Mouse (Mus musculus): ENCODE data around the gene Tex46. TPM values are rescaled to one million over a fixed set of nuclear protein-coding genes. Genes with fewer than 3 reads are reported as not detected.

Tex46 gene
- polyA plus RNA-seq, 1 experiment from 2014 or later = not detected

DNA sequence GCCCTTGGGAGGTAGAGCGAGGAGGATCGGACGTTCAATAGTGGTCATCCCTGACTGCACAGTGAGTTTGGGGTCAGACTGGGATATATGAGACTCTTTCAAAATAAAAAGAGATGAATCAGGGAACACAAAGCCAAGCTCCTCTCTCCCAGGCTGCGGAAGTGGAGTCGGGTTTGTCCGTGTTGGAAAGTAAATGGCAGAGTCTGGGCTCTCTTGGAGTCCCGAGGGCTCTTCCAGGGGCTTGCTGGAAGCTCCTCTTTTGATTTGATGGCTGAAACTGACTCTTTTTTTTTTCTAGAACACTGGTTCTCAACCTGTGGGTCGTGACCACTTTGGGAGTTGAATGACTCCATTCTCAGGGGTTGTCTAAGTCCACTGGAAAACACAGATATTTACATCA, 40.0 kb downstream of the Tex46 start:
- TF ChIP-seq EP300 (IDR thresholded peaks at IDR 0.05) = no peak
- no peak for TF ChIP-seq CTCF (IDR thresholded peaks at IDR 0.05)
- Histone ChIP-seq H3K27me3 (replicated peaks; ENCODE audit: insufficient read depth, low read length) (no peaks in the 10 kb centered on the region), H3K4me2 (replicated peaks; ENCODE audit: low read depth, low read length) (no peak overlapping the region), H3K4me3 (ENCODE audit: low read depth, low read length) (no peak overlapping the region), H3K4me1 (ENCODE audit: insufficient read depth, low read depth, low read length) (no peaks in the 10 kb centered on the region), H3K9me3 (ENCODE audit: low read length) (no peaks in the 10 kb centered on the region), H3K36me3 (ENCODE audit: insufficient read depth, low read length) (no peaks in the 10 kb centered on the region), H3K27ac (ENCODE audit: low read length) (no peak overlapping the region), H3K9ac (replicated peaks; ENCODE audit: low read depth) (no peak overlapping the region)
- no peak for ATAC-seq
- WGBS = 82% methylated on average over 8 of the region's 8 CpGs
- no peak for DNase-seq (ENCODE audit: low spot score)

DNA sequence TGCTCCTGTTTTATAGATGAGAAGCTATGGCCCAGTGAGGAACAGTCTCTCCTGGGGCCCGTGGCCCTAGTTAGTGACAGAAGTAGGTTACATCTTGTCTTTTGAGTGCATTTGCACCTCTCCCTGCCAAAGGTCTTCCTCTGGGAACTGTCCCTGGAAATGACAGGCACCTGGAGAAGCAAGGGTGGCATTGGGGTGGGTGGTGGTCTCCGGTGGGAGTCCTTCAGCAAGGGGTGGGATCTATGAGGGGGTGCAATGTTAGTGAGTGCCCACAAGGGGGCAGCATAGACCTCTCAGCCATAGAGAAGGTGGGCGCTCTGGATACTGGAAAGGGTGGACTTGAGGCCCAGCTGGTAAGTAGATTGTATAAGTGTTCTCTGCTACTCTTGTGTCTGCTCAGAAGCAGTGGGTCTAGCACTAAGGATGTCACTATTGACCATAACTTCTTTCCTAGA, 41.1 kb downstream of the Tex46 start:
- TF ChIP-seq EP300 (IDR thresholded peaks at IDR 0.05) = no peak
- TF ChIP-seq CTCF (IDR thresholded peaks at IDR 0.05) = peak; percentile 83
- WGBS = 60% methylated on average over 3 of the region's 3 CpGs
- Histone ChIP-seq H3K9me3 (ENCODE audit: low read length) (no peaks in the 10 kb centered on the region), H3K9ac (replicated peaks; ENCODE audit: low read depth) (no peak overlapping the region), H3K27me3 (replicated peaks; ENCODE audit: insufficient read depth, low read length) (no peaks in the 10 kb centered on the region), H3K4me1 (ENCODE audit: insufficient read depth, low read depth, low read length) (no peaks in the 10 kb centered on the region), H3K36me3 (ENCODE audit: insufficient read depth, low read length) (no peaks in the 10 kb centered on the region), H3K4me2 (replicated peaks; ENCODE audit: low read depth, low read length) (no peak overlapping the region), H3K27ac (ENCODE audit: low read length) (no peak overlapping the region), H3K4me3 (ENCODE audit: low read depth, low read length) (no peak overlapping the region)
- DNase-seq (ENCODE audit: low spot score) (peak; percentile 54), ATAC-seq (0 out of 2 replicates have a peak, but pooled peaks have one; percentile 16)

DNA sequence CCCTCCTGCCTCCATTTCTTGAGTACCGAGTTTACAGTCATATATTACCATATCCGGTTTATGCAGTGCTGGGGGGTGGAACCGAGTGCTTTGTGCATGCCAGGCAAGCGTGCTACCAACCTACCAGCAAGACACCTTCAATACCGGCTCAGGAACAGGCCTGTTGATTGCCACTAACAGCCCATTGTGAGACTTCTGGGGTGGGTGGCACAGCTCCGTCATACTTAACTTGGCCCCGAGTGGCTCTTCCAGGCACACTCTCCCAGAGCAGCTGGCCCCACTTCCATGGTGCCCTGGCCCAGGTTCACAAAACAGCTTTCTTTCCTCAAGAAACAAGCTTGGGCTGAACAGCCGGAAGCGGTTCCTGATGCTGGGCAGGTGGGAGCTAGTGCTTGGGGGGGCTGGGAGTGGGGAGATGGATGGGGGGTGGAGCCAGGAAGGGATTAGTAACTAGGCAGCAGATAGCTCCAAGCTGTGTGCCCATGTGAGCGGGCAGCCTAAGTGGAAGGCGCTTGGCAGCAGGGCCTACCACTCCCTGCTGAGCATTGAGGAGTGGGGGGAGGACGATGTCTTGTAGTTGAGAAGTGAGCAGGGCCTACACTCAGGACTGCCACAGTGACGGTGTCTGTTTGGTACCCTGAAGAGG, 41.8 kb downstream of the Tex46 start:
- Histone ChIP-seq H3K27me3 (replicated peaks; ENCODE audit: insufficient read depth, low read length) (no peaks in the 10 kb centered on the region), H3K9ac (replicated peaks; ENCODE audit: low read depth) (no peak overlapping the region), H3K36me3 (ENCODE audit: insufficient read depth, low read length) (no peaks in the 10 kb centered on the region), H3K4me2 (replicated peaks; ENCODE audit: low read depth, low read length) (no peak overlapping the region), H3K27ac (ENCODE audit: low read length) (no peak overlapping the region), H3K4me3 (ENCODE audit: low read depth, low read length) (no peak overlapping the region), H3K4me1 (ENCODE audit: insufficient read depth, low read depth, low read length) (no peaks in the 10 kb centered on the region), H3K9me3 (ENCODE audit: low read length) (no peaks in the 10 kb centered on the region)
- 71% methylated on average over 13 of the region's 13 CpGs for WGBS
- ATAC-seq (peak; percentile 6; the same call in 1 of the 2 replicates), DNase-seq (ENCODE audit: low spot score) (no peak)
- TF ChIP-seq CTCF (IDR thresholded peaks at IDR 0.05) (no peak), EP300 (IDR thresholded peaks at IDR 0.05) (no peak)

DNA sequence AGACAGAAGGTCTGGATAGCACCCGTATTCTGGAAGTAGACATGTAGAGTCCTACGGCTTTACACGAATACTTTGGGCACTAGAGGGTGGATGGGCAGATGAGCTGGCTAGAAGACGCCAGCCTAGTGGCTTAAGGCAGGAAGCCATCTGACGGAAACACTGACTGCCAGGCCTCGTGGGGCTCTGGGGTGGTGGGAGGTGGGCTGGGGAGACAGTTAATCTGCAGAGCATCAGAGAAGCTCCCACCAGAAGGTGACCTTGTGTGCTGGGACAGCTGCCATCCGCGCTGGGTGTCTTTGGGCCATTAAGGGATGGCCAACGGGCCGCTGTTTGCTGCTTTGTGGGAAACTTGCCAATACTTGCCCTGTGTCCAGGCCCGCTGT, 42.3 kb downstream of the Tex46 start:
- 63% methylated on average over 11 of the region's 11 CpGs for WGBS
- ATAC-seq = no peak

DNA sequence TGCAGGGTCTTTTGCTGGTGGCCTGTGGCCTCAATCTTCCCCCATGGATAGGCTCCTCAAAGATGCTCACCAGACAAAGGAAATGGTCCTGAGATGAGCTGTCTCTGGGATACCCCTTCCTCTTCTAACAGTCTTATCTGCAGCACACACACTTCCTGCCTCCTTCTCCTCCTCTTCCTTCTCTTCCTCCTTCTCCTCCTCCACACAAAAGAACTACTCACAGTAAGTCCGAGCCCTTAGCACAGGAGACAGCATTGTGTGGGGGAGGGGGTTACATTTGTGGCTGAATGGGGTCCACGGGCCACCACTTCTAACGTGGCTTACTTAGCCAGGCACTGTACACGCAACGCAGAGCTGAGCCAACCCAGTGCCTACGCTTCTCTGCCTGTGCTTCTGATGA, 42.8 kb downstream of the Tex46 start:
- WGBS = 50% methylated on average over 6 of the region's 6 CpGs
- no peak overlapping the region for H3K9ac ChIP-seq (replicated peaks; ENCODE audit: low read depth)
- H3K36me3 ChIP-seq (ENCODE audit: insufficient read depth, low read length) = no peaks in the 10 kb centered on the region
- H3K4me1 ChIP-seq (ENCODE audit: insufficient read depth, low read depth, low read length) = no peaks in the 10 kb centered on the region
- H3K27ac ChIP-seq (ENCODE audit: low read length) = no peak overlapping the region
- no peak for TF ChIP-seq CTCF (IDR thresholded peaks at IDR 0.05)
- no peak for TF ChIP-seq EP300 (IDR thresholded peaks at IDR 0.05)
- DNase-seq (ENCODE audit: low spot score) = no peak
- H3K9me3 ChIP-seq (ENCODE audit: low read length) = no peaks in the 10 kb centered on the region
- no peak overlapping the region for H3K4me3 ChIP-seq (ENCODE audit: low read depth, low read length)
- no peak overlapping the region for H3K4me2 ChIP-seq (replicated peaks; ENCODE audit: low read depth, low read length)
- no peak for ATAC-seq
- no peaks in the 10 kb centered on the region for H3K27me3 ChIP-seq (replicated peaks; ENCODE audit: insufficient read depth, low read length)

More for the DNA sequence above, 42.3 kb downstream of the Tex46 start:
- Histone ChIP-seq H3K9me3 (ENCODE audit: low read length) (no peaks in the 10 kb centered on the region), H3K4me1 (ENCODE audit: insufficient read depth, low read depth, low read length) (no peaks in the 10 kb centered on the region), H3K9ac (replicated peaks; ENCODE audit: low read depth) (no peak overlapping the region), H3K36me3 (ENCODE audit: insufficient read depth, low read length) (no peaks in the 10 kb centered on the region), H3K27me3 (replicated peaks; ENCODE audit: insufficient read depth, low read length) (no peaks in the 10 kb centered on the region), H3K4me3 (ENCODE audit: low read depth, low read length) (no peak overlapping the region), H3K27ac (ENCODE audit: low read length) (no peak overlapping the region), H3K4me2 (replicated peaks; ENCODE audit: low read depth, low read length) (no peak overlapping the region)
- DNase-seq (ENCODE audit: low spot score) = no peak
- TF ChIP-seq CTCF (IDR thresholded peaks at IDR 0.05) (no peak), EP300 (IDR thresholded peaks at IDR 0.05) (no peak)

DNA sequence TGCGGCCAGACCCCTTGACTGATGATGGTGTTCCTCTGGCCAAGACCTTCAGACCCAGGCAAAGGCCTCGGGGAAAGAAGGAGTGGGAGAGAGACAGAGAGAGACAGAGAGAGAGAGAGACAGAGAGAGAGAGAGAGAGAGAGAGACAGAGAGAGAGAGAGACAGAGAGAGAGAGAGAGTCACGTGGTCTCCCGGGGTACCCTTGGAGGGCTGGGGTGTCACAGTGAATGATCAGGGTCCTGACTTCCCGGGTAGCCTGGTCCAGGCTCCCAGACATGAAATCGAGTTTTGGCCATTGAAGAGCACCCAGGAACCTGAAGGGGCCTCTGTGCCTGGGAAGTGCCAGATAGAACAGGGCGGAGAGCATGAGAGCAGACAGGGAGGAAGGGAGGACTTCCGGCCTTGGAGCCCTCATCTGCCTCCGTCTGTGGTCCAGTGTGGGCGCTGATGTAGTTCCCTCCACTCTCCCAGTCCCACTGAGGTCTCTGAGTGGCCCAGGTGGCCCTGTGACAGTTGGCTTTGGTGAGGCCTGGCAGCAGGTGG, 43.5 kb downstream of the Tex46 start:
- whole genome bisulfite sequencing = 71% methylated on average over 10 of the region's 10 CpGs

More for the DNA sequence above, 43.5 kb downstream of the Tex46 start:
- ATAC-seq = no peak
- no peaks in the 10 kb centered on the region for H3K4me1 ChIP-seq (ENCODE audit: insufficient read depth, low read depth, low read length)
- no peaks in the 10 kb centered on the region for H3K9me3 ChIP-seq (ENCODE audit: low read length)
- no peak for DNase-seq (ENCODE audit: low spot score)
- no peak overlapping the region for H3K9ac ChIP-seq (replicated peaks; ENCODE audit: low read depth)
- H3K27ac ChIP-seq (ENCODE audit: low read length) = no peak overlapping the region
- no peaks in the 10 kb centered on the region for H3K36me3 ChIP-seq (ENCODE audit: insufficient read depth, low read length)
- no peaks in the 10 kb centered on the region for H3K27me3 ChIP-seq (replicated peaks; ENCODE audit: insufficient read depth, low read length)
- TF ChIP-seq EP300 (IDR thresholded peaks at IDR 0.05) = no peak
- no peak for TF ChIP-seq CTCF (IDR thresholded peaks at IDR 0.05)
- no peak overlapping the region for H3K4me3 ChIP-seq (ENCODE audit: low read depth, low read length)
- H3K4me2 ChIP-seq (replicated peaks; ENCODE audit: low read depth, low read length) = no peak overlapping the region
